23 mouse cellular contexts compared by ENCODE assay signal in genomic region chr17:20993716-20994115, GRCm38 (mm10). TPM values are rescaled to one million over a fixed set of nuclear protein-coding genes. Genes with fewer than 3 reads are reported as not detected.
DNase-seq lines count a peak whose midpoint lies in the region.
"Had no signal": no experiment of that assay in that cellular context is flagged by ENCODE, and none has a peak within 500 bp of the region (broad histone marks: within the 10 kb centered on the region; RNA-seq: fewer than 3 reads in every experiment).

No protein-coding gene starts in this region.

- peak; percentile 41 for DNase-seq in heart, adult 11 months
- DNase-seq in heart, postnatal 4 days = no peak
- DNase-seq in left cerebral cortex, postnatal 36 days (ENCODE audit: low spot score in 2 of 2) = peak; percentile 11
- DNase-seq in left cerebral cortex, postnatal 10 days (ENCODE audit: extremely low spot score in 1 of 2, low spot score in 2 of 2) = no peak
- peak; percentile 1 to 22 for DNase-seq in right cerebral cortex, postnatal 36 days (ENCODE audit: low spot score in 2 of 2)
- DNase-seq in right cerebral cortex, postnatal 10 days (ENCODE audit: low spot score in 2 of 2) = no peak
- no peak for DNase-seq in kidney, adult 18-20 months
- DNase-seq: adrenal gland, adult 2 months; adrenal gland, postnatal 14 days; cerebellum, adult 11-12 months; cerebellum, adult 8-10 months; cerebellum, postnatal 10 days; cerebellum, postnatal 36 days; embryo, embryonic 11 days; gastrocnemius, postnatal 10 days; gastrocnemius, postnatal 36 days had no signal

- intact Hi-C loops in left cerebral cortex, postnatal 36 days (cut with DNase I) = no loop called here
- intact Hi-C loops in left cerebral cortex, postnatal 10 days (cut with DNase I) = no loop called here

RNA-seq across cellular contexts. Expression of gene Vmn1r233, which starts 2.5 kb away (rescaled TPM):
- total RNA-seq in heart, postnatal 4 days (2021) = not detected
- total RNA-seq in left cerebral cortex, postnatal 36 days (2021) = not detected
- not detected for total RNA-seq in left cerebral cortex, postnatal 10 days (2021)
- total RNA-seq: adrenal gland, adult 2 months; adrenal gland, postnatal 14 days; adrenal gland, postnatal 4 days; gastrocnemius, adult 18-20 months; gastrocnemius, postnatal 10 days; gastrocnemius, postnatal 36 days; granulocyte monocyte progenitor cell, adult 5-6 weeks; heart, adult 8-10 months; heart, postnatal 25 days; hindbrain, postnatal 0 days; MEL had no signal

RNA-seq across cellular contexts. Expression of gene Zfp160, which starts 15.0 kb away (rescaled TPM):
- 10 to 100 TPM; 18.3 to 21.5 TPM for total RNA-seq in heart, postnatal 4 days (2021)
- total RNA-seq in left cerebral cortex, postnatal 36 days (2021) = 10 to 100 TPM; 15.7 to 22.4 TPM
- 10 to 100 TPM; 22.8 to 24.6 TPM for total RNA-seq in left cerebral cortex, postnatal 10 days (2021)

RNA-seq across cellular contexts. Expression of gene Ppp2r1a, which starts 48.6 kb away (rescaled TPM):
- total RNA-seq in heart, postnatal 4 days (2021) = 100 to 1,000 TPM; 287 to 293 TPM
- 100 to 1,000 TPM; 535 to 639 TPM for total RNA-seq in left cerebral cortex, postnatal 36 days (2021)
- total RNA-seq in left cerebral cortex, postnatal 10 days (2021) = 100 to 1,000 TPM; 797 to 816 TPM

Comparison
In these comparisons a context has a peak if more than half of its experiments do, and no peak if none do; other contexts are left out.
1. DNase-seq: peak in heart, adult 11 months (single experiment), left cerebral cortex, postnatal 36 days (2 of 2) and right cerebral cortex, postnatal 36 days (2 of 2); none in heart, postnatal 4 days (single experiment), left cerebral cortex, postnatal 10 days (0 of 2), right cerebral cortex, postnatal 10 days (0 of 2) and kidney, adult 18-20 months (single experiment).